Mouse (Mus musculus) kidney, adult 10 weeks (tissue): ENCODE data around the gene Ptpn12. TPM values are rescaled to one million over a fixed set of nuclear protein-coding genes. Genes with fewer than 3 reads are reported as not detected.

Source experiments
- polyA plus RNA-seq: library from polyadenylated mRNA; stranded (reverse); fragments of 350-450 nt; fragmentation: Illumina TruSeq; extraction: RNeasy Lipid Tissue Mini Kit (QIAGEN cat#74804); gene quantifications from one replicate; pipeline ENCODE4 v1.2.3, GENCODE M21; 2014; ENCODE audit warnings: low read depth, low replicate concordance

Gene Ptpn12
- 82.1 TPM for polyA plus RNA-seq

GRCm38 (mm10) chr5:21055820-21056531 is at the start of gene Ptpn12:
Gene Ptpn12, minus strand, starts transcription at chr5:21055911.

GRCm38 (mm10) chr5:20956298-20956697 is 99.4 kb downstream of the Ptpn12 start, which contains the start of gene Rsbn1l:
Gene Rsbn1l, minus strand, starts transcription at chr5:20956398.

Other genes with a start within 250 kb of the Ptpn12 start
- gene Phtf2, start 173.8 kb downstream of the Ptpn12 start, polyA plus RNA-seq: 22.2 TPM
- 44.3 TPM for gene Tmem60, start 173.7 kb downstream of the Ptpn12 start, polyA plus RNA-seq
- gene Rsbn1l, start 99.5 kb downstream of the Ptpn12 start, polyA plus RNA-seq: 31.7 TPM
- gene Gsap, start 130.3 kb upstream of the Ptpn12 start, polyA plus RNA-seq: 10.8 TPM